Mouse (Mus musculus) embryo, embryonic 11 days (tissue): ENCODE data around the gene Uqcrq.

Experiments used
- DNase-seq: peaks from one replicate; pipeline ENCODE4 v3.0.0-alpha.2; 2015

Uqcrq gene

GRCm38 (mm10) chr11:53393856-53394255 is 36.8 kb downstream of the Uqcrq start:
- DNase-seq: no peak

DNA sequence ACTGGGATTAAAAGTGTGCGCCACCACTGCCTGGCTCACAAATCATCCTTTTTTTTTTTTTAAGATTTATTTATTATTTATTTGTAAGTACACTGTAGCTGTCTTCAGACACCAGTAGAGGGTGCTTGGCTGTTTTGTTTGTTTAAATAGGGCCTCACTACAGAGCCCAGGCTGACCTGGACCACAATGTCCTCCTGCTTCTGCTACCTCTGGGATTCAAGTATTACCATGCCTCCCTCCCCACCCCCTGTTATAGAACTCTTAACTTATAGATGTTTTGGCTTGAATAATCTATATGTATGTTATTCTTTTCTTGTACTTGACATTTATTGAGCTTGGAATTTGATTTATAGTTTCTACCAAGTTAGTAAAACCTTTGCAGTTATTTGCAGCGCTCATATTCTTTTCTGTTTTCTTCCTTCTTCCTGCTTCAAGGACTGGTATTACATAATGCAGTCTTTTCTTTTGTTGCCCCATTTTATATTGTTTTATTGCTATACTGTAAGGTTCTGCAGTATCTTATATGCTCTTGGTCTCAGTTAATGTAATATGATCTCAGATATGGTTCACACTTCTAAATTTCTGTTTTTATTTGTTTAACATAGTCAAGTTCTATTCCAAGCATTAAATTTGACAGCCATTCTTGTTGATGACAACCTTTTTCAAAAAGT is 46.7 kb downstream of the Uqcrq start:
- DNase-seq: no peak

GRCm38 (mm10) chr11:53378918-53379317 is 51.7 kb downstream of the Uqcrq start:
- DNase-seq: peak; percentile 3
